In the genomic region with DNA sequence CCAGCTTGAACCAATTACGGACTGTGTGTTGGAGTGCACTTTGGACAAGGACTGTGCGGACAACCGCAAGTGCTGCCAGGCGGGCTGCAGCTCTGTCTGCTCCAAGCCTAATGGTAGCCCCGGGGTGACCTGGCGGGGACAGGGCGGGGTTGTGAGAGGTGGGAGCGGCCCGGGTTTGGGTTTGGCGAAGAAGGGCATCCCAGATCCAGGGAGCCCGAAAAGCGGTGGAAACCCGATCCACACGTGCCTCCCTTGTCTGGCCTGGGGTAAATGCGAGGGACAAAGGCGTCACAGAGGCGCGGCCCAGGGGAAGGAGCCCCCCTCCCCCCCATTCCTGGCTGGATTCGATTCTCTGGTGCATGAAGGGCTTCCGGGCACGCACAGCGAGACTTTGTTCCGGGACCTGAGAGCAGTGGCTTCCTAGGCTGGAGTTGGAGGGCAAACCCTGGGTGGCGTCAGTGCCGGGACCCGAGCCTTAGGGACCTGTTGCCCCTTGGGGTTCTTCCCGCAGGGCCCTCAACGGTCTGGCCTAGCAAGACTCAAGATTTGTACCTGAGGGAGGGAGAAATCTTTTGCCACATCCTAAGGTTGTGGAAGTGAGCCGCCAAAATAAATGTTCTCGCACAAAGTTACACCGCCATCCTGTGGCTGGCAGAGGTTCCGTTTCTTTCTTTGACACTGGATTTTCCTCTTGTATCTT, we compare ENCODE assay signal across 8 mouse cellular contexts. TPM values are rescaled to one million over a fixed set of nuclear protein-coding genes. Genes with fewer than 3 reads are reported as not detected.
DNase-seq lines count a peak whose midpoint lies in the region; ATAC-seq and TF ChIP-seq lines count a peak whose summit lies in the region.

No protein-coding gene starts in this region.

- in situ Hi-C loops in ES-E14 (cut with MboI; ENCODE audit: low sequenced_read_pairs in 2 of 2, unreplicated experiment in 2 of 2) = no loop called here

- H3K4me3 ChIP-seq in ES-E14 (ENCODE audit: insufficient read depth in 1 of 2, low read depth in 1 of 2, low read length in 2 of 2, poor library complexity in 1 of 2, severe bottlenecking in 1 of 2) = peak overlapping the region; percentile 56 to 60
- peak overlapping the region; percentile 68 for H3K4me3 ChIP-seq in embryonic facial prominence, embryonic 10.5 days
- peak overlapping the region; percentile 41 for H3K4me3 ChIP-seq in hindbrain, embryonic 11.5 days (ENCODE audit: low read depth, low read length)

- H3K27ac ChIP-seq in ES-E14 (ENCODE audit: insufficient read depth, low read depth, low read length, poor library complexity, severe bottlenecking) = no peak overlapping the region
- peak overlapping the region; percentile 93 for H3K27ac ChIP-seq in embryonic facial prominence, embryonic 10.5 days (replicated peaks)
- H3K27ac ChIP-seq in hindbrain, embryonic 11.5 days (ENCODE audit: low read depth, low read length) = no peak overlapping the region

- H3K27me3 ChIP-seq in embryonic facial prominence, embryonic 10.5 days (replicated peaks; ENCODE audit: low read depth, poor library complexity, severe bottlenecking) = peaks cover 21% of the 10 kb centered on the region; the same call in 1 of the 2 replicates
- peaks cover 5% of the 10 kb centered on the region; the same call in 1 of the 2 replicates for H3K27me3 ChIP-seq in hindbrain, embryonic 11.5 days (ENCODE audit: control insufficient read depth, insufficient read depth, low read length)

- H3K9ac ChIP-seq in ES-E14 (ENCODE audit: insufficient read depth, low read depth, low read length, poor library complexity, severe bottlenecking) = peak overlapping the region; percentile 62
- peak overlapping the region; percentile 66 for H3K9ac ChIP-seq in hindbrain, embryonic 11.5 days (ENCODE audit: low read depth, low read length)

- H3K4me2 ChIP-seq in hindbrain, embryonic 11.5 days (replicated peaks; ENCODE audit: low read depth, low read length) = peak overlapping the region; percentile 88

- H3K4me1 ChIP-seq in ES-E14 (ENCODE audit: control insufficient read depth in 2 of 2, insufficient read depth in 2 of 2, low read length in 2 of 2, poor library complexity in 1 of 2) = peaks cover 2 to 6% of the 10 kb centered on the region in 2 experiments; a peak in 1 of 4 replicates
- peaks cover 30% of the 10 kb centered on the region for H3K4me1 ChIP-seq in embryonic facial prominence, embryonic 10.5 days
- H3K4me1 ChIP-seq in hindbrain, embryonic 11.5 days (replicated peaks; ENCODE audit: control insufficient read depth, insufficient read depth, low read length) = peaks cover 7% of the 10 kb centered on the region

- peaks cover 4% of the 10 kb centered on the region; the same call in 1 of the 2 replicates for H3K36me3 ChIP-seq in ES-E14 (ENCODE audit: control insufficient read depth, insufficient read depth, low read length, poor library complexity, severe bottlenecking)
- H3K36me3 ChIP-seq in embryonic facial prominence, embryonic 10.5 days (replicated peaks) = peaks cover 16% of the 10 kb centered on the region
- no peaks in the 10 kb centered on the region for H3K36me3 ChIP-seq in hindbrain, embryonic 11.5 days (ENCODE audit: control insufficient read depth, insufficient read depth, low read length)

- ATAC-seq in hindbrain, embryonic 11.5 days (ENCODE audit: low FRiP score) = peak; percentile 73

- WGBS in embryonic facial prominence, embryonic 10.5 days = under 1% methylated on average over 32 of the region's 32 CpGs
- WGBS in hindbrain, embryonic 11.5 days = under 1% methylated on average over 30 of the region's 32 CpGs

- DNase-seq in cerebellum, postnatal 10 days = peak; percentile 46 to 61
- DNase-seq in cerebellum, adult 11-12 months = no peak
- peak; percentile 48 for DNase-seq in ES-E14 (ENCODE audit: low read depth, low spot score)
- DNase-seq in embryonic facial prominence, embryonic 10.5 days (ENCODE audit: low spot score) = peak; percentile 86
- peak; percentile 72 for DNase-seq in hindbrain, embryonic 11.5 days (ENCODE audit: low spot score)
- DNase-seq in layer of hippocampus, postnatal 36 days = peak; percentile 16 to 19
- DNase-seq in lung, postnatal 4 days = peak; percentile 44 to 66
- peak; percentile 24 for DNase-seq in right cerebral cortex, postnatal 25 days

- no peaks in the 10 kb centered on the region for H3K9me3 ChIP-seq in ES-E14 (ENCODE audit: control insufficient read depth, insufficient read depth, low read depth, low read length)
- no peaks in the 10 kb centered on the region for H3K9me3 ChIP-seq in embryonic facial prominence, embryonic 10.5 days
- H3K9me3 ChIP-seq in hindbrain, embryonic 11.5 days (ENCODE audit: control insufficient read depth, low read length) = no peaks in the 10 kb centered on the region

TF ChIP-seq in ES-E14, 5 proteins besides CTCF, POLR2A, EP300 and RAD21:
- TF ChIP-seq CHD2 (IDR thresholded peaks at IDR 0.05; ENCODE audit: low read depth, low read length) (no peak), HCFC1 (IDR thresholded peaks at IDR 0.05; ENCODE audit: borderline replicate concordance, insufficient read depth, low read length) (0 out of 2 replicates have a peak, but pooled peaks have one; percentile 22)

RNA-seq across cellular contexts. Expression of a gene that starts 1.3 kb away (rescaled TPM):
- total RNA-seq in ES-E14 (2012; rRNA removed) = 41.5 and 58.4 TPM in 2 replicates
- polyA plus RNA-seq in embryonic facial prominence, embryonic 10.5 days (2016; fragmentation: Nextera tagmentation; extraction: Ambion mirVana) = 59.8 and 62.7 TPM in 2 replicates
- 22.9 TPM in 2 replicates for polyA plus RNA-seq in hindbrain, embryonic 11.5 days (2014; fragmentation: Nextera tagmentation; extraction: Ambion mirVana)
- not detected for total RNA-seq in layer of hippocampus, postnatal 36 days (2021)

RNA-seq across cellular contexts. Expression of a gene that starts 9.8 kb away (rescaled TPM):
- total RNA-seq in ES-E14 (2012; rRNA removed) = not detected in 2 replicates
- polyA plus RNA-seq in embryonic facial prominence, embryonic 10.5 days (2016; fragmentation: Nextera tagmentation; extraction: Ambion mirVana) = not detected in 2 replicates
- polyA plus RNA-seq in hindbrain, embryonic 11.5 days (2014; fragmentation: Nextera tagmentation; extraction: Ambion mirVana) = not detected in 2 replicates
- total RNA-seq in layer of hippocampus, postnatal 36 days (2021) = not detected

RNA-seq across cellular contexts. Expression of a gene that starts 21.8 kb away (rescaled TPM):
- total RNA-seq in ES-E14 (2012; rRNA removed) = not detected in 2 replicates
- polyA plus RNA-seq in embryonic facial prominence, embryonic 10.5 days (2016; fragmentation: Nextera tagmentation; extraction: Ambion mirVana) = not detected in 2 replicates
- not detected in 2 replicates for polyA plus RNA-seq in hindbrain, embryonic 11.5 days (2014; fragmentation: Nextera tagmentation; extraction: Ambion mirVana)
- total RNA-seq in layer of hippocampus, postnatal 36 days (2021) = not detected

RNA-seq across cellular contexts. Expression of a gene that starts 29.9 kb away (rescaled TPM):
- not detected in 2 replicates for total RNA-seq in ES-E14 (2012; rRNA removed)
- not detected in 2 replicates for polyA plus RNA-seq in embryonic facial prominence, embryonic 10.5 days (2016; fragmentation: Nextera tagmentation; extraction: Ambion mirVana)
- not detected in 2 replicates for polyA plus RNA-seq in hindbrain, embryonic 11.5 days (2014; fragmentation: Nextera tagmentation; extraction: Ambion mirVana)
- total RNA-seq in layer of hippocampus, postnatal 36 days (2021) = not detected

RNA-seq across cellular contexts. Expression of a gene that starts 49.8 kb away (rescaled TPM):
- total RNA-seq in ES-E14 (2012; rRNA removed) = not detected in 2 replicates
- not detected in 2 replicates for polyA plus RNA-seq in embryonic facial prominence, embryonic 10.5 days (2016; fragmentation: Nextera tagmentation; extraction: Ambion mirVana)
- not detected in 2 replicates for polyA plus RNA-seq in hindbrain, embryonic 11.5 days (2014; fragmentation: Nextera tagmentation; extraction: Ambion mirVana)
- total RNA-seq in layer of hippocampus, postnatal 36 days (2021) = not detected

Comparison
In these comparisons a context has a peak if more than half of its experiments do, and no peak if none do; other contexts are left out.
1. RNA of a gene that starts 1.3 kb away (total RNA-seq): 41.5 to 58.4 TPM in ES-E14; not detected in layer of hippocampus, postnatal 36 days; every median in the first group is over 10 times any median in the second.
2. Peak in every context shown above with its lines, with median percentiles within 50 percentile points of each other: H3K4me3 ChIP-seq.